Mouse (Mus musculus) inflammation-experienced regulatory T-cells, adult 6 months (primary cell): ENCODE results near the gene Baz1b. TPM values are rescaled to one million over a fixed set of nuclear protein-coding genes. Genes with fewer than 3 reads are reported as not detected.
"Not testable (repeated sequence)": the region's sequence is repeated elsewhere in the genome, so short reads cannot be mapped to it uniquely, and the experiment has no call there.

Experiments used
- ATAC-seq: one replicate; pipeline ENCODE4 v1.8.0; 2017
- polyA plus RNA-seq, 3 experiments: library from polyadenylated mRNA; unstranded; fragments of 100-300 nt; shearing (Covaris generic); gene quantifications; one replicate each; pipeline ENCODE4 v1.2.1; 2017

Baz1b gene
- polyA plus RNA-seq, 3 experiments from 2014 or later = 25.0 to 27.5 (median 26.0) TPM

DNA sequence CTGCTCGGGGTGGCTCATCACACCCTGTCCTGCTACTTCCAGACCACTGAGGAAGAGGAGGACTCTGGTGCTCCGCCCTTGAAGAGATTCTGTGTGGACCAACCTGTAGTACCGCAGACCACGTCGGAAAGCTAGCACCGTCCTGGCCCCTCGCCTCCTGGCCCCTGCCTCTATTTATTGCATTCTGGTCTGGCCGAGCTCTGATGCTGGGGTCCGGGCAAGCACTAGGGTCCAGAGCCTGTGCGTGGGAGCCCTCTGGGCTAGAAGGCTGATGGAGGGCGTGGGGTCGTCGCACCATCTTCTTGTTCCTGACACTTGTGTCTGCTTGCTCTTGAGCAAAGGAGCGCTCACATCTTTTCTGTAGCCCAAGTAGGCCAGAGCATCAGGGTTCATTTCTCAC lies 6.3 kb upstream of the Baz1b start:
- no peak for ATAC-seq

DNA sequence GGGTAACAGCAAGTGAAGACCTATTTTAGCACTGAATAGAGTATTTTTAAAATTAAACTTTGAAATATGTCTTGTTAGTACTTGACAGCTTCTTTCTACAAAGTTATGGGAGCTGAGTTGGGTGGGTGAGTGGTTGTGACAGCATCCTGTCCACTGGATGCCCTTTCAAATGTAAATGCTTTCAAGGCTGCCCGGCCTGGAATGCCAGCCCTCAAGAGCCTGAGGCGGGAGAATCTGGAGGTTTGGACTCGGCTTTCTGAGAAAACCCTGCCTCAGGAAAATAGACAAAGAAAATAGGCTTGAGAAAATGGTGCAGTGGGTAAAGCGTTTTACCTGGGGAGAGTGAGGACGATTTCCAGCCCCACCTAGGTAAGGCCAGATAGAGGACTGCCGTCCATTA lies 5.3 kb upstream of the Baz1b start:
- ATAC-seq = no peak

DNA sequence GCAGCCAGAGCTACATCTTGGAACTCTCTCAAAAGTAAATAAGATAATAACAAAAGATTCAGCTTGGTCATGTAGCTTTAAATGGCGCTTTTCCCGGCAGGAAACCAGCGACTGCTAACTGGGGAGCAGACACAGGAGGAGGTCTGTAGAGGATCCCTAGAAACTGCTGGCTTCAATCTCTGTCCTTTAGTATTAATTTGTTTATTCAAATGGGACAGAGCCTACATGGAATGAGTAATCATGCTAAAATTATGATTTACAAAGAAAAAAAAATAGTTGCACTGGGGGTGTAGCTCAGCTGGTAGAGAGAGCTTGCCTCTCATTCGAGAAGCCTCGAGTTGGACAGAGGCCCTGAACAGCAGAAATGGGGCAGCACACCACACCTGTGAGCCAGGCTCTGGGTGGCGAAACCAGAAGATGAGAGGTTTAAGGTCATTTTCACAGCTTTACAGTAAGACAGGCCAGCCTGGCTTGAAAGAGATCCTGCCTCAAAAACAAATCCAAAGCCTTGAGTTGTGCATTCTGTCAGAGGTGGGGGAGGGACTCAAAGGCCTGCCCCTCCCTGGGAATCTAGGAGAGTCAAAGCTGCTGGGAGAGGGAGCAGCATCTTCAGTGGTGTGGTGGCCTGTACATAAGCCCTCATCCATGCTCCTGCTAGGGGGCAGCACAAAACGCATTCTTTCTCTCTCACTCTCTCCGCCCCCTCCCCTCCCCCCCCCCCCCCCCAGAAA lies 3.8 kb upstream of the Baz1b start:
- no peak for ATAC-seq

DNA sequence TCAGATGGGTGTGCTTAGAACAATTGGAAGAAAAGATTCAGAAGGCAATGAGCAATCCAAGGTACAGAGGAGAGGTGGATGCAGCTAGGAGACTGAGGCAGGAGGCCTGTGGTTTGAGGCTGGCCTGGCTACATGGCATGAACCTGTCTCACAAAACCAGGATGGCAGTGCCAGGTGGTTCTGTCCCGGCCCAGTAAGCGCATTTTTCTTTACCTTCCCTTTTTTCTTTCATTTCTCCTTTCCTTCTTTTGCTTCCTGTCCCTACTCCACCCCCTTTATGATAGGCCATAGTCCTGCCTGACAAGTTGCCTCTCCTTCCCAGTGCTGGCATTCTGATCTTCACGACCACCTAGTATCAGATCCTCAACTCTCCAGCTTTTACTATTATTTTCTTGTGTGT lies 2.0 kb upstream of the Baz1b start:
- ATAC-seq = no peak

DNA sequence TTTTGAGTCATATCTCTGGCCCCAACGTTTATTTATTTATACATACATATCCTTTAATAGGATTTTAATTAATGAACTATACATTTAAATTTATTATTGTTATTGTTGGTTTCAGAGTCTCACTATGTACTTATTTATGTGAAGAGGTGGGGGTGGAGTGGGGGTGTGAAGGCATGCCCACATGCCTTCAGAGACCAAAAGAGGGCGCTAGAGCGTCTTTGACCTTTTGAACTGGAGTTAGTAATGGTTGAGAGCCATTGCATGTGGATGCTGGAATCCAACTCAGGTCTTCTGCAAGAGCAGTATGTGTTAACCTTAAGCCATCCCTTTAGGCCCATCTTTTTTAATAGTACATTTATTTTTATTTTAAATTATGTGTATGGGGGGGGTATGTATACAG lies 1.5 kb upstream of the Baz1b start:
- no peak for ATAC-seq

DNA sequence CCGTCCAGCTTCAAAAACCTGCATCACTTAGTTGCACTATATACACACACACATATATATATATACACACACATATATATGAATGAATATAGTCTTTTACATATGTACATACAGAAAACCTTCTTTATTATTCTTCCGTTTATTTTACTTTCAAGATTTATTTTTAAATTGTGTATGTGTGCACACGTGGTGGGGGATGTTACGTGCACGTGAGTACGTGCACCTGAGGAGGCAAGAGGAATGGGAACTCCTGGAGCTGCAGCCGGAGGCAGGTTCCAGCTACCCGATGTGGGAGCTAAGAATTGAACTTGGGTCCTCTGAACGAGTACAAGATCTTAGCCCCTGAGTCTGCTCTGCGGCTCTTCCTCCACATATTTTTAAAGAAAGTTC lies 838 bp upstream of the Baz1b start:
- peak; percentile 0 for ATAC-seq

DNA sequence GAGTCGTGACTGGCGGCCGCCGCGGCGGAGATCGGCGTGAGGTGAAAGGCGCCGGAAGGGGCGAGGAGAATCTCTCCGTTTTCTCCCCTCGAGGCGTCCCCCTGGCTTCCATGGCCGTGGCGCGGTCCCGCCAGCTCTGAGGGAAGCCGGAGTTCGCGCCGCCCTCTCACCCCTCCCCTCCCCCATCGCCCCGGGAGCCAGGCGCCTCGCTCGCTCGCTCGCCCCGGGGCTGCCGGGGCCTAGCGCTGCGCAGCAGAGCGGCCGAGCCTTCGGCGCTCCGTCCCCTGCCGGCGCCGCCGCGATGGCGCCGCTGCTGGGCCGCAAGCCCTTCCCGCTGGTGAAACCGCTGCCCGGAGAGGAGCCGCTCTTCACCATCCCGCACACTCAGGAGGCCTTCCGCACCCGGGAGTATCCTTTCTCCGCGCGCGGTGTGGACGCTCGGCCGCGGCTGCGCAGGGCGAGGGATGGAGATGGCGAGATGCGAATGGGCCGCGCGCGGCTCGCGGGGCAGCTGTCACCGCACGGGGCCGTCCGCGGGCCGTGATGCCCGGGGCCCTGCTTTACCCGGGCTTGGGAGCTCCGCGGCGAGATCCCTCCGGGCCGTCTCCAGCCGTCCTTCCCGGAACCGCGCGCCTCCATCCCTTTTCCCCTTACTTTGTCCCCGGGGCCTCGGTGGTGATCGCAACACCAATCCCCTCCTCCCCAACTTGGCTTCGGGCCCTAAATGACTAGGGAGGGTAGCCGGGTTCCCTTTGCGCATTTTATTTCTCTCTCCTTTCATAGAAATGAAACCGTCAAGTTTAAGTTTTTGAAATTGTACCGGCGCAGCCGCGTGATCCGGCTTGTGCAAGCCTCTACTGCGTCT lies 517 bp downstream of the Baz1b start:
- ATAC-seq = peak; percentile 25

DNA sequence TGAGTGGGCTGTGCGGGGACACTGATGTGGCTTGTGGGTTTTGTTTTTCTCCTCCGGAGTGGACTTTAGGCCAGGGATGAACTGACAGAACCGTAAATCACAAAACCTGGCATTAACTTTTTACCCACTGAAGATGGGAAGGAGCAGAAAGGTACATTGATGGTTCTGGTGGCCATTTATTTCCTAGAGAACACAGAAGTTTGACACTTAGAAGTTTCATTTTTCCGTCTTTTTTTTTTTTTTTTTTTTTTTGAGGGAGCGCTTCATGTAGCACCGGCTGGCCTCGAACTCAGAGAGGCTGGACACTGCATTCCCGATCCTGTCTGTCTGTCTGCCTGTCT lies 1.1 kb downstream of the Baz1b start:
- ATAC-seq = no peak

DNA sequence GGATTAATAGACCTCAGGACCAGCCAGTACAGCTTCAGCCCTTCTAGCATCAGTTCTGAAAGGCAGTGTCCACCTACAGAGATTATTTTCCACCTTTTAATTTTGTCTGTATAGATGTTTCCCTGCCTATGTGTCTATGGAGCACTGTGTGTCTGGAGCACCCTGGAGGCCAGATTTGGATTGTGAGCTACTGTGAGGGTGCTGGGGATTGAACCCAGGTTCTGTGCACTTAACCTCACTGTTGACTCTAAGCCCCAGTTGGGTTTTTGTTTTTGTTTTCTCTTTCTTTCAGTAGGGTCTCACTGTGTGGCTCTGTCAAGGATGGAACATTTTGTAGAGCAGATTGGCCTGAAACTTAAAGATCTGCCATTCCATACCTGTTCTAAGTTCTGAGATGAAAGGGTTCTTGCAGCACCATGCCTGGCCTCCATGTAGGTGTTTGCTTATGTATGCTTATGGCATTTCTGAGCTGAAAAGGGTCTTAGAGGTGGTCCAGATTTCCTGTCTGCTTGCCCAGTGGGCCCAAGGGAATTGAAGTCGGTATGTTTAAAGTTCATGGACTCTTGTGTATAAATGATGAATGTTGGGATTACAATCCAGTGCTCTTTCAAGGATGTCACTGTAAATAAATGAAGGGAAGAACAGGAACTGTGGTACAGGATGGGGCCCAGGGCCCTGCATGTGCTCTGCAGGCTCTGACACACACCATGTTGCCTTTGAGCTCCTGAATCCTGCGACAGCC lies 2.4 kb downstream of the Baz1b start:
- ATAC-seq = no peak

DNA sequence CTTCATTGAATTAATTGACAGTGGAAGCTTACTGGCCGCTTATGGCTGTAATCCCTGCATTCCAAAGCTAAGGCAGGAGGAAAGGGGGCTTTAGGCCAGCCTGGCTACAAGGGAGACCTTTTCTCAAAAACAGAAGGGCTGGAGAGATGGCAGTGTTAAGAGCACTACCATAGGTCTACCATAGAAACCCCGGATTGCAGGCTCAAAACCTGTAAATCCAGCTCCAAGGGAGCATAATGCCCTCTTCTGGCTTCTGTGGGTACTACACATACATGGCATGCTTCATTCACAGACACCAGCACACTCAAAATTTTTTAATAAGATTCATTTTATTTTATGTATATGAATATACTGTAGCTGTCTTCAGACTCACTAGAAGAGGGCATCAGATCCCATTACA lies 4.6 kb downstream of the Baz1b start:
- no peak for ATAC-seq

DNA sequence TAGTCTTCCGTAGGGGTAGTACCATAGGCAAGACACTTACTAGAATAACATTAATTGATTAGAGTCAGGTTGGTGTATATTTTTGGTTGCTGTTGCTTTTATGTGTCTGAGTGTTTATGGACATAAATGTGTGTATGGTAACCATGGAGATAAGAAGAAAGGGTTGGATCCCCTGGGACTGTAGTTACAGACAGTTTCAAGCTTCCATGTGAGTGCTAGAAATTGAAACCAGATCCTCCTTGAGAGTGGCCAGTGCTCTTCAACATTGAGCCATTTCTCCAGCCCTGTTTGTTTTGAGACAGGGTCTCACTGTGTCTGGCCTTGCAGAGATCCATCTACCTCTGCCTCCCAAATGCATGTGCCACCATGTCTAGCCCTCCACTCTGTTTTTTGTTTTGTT lies 5.4 kb downstream of the Baz1b start:
- ATAC-seq = no peak

DNA sequence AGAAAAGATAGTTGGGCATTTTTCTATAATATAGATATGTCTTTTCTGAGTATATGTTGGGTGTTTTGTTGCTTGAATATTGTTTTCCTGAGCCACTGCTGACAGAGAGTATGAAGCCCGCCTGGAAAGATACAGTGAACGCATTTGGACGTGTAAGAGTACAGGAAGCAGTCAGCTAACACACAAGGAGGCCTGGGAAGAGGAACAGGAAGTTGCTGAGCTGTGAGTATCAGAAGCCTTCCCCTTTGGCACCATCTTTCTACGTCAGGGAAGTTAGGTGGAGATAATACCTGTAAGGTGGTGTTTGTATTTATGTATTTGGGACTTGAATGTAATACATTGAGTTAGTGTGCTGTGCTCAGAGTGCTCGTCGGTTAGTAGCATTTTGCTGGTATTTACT lies 9.3 kb downstream of the Baz1b start:
- ATAC-seq = peak; percentile 53

DNA sequence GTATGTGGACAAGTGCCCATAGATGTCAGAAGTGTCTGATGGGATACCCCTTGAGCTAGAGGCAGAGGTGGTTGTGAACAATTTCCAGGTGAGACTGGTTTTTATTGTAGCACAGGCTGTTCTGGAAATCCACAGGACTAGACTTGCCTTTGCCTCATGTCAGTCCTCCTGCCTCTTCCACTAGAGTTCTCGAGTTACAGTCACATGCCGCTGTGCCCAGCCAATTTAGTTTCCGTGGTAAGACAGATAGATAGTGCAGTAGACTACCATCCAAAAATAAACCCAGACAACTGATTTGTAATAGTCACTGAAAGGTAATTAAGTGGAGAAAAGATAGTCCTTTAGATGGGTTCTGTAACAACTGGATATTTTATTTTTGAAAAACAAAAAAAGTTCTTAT lies 15.7 kb downstream of the Baz1b start:
- ATAC-seq = no peak

DNA sequence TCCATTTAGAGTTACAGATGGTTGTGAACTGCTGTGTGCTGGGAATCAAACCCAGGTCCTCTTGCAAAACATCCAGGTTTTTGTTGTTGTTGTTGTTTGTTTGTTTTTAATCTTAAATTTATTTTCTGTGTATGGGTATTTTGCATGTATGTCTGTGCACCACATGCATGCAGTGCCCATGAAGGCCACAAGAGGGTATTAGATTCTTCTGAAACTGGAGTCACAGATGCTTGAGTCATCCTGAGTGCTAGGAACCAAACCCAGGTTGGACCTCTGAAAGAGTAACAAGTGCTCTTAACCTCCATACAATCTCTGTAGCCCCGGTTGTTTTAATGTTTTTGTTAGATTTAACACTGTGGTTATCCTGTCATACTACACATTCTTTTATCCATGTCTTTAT lies 21.1 kb downstream of the Baz1b start:
- ATAC-seq = no peak

DNA sequence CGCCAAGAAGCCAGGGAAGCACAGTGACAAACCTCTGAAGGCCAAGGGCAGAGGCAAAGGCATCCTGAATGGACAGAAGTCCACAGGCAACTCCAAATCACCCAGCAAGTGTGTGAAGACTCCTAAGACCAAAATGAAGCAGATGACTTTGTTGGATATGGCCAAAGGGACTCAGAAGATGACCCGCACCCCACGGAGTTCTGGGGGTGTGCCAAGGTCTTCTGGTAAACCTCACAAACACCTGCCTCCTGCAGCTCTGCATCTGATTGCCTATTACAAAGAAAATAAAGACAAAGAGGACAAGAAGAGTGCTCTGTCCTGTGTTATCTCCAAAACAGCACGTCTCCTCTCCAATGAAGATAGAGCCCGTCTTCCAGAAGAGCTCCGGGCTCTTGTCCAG lies 29.8 kb downstream of the Baz1b start:
- ATAC-seq = no peak

DNA sequence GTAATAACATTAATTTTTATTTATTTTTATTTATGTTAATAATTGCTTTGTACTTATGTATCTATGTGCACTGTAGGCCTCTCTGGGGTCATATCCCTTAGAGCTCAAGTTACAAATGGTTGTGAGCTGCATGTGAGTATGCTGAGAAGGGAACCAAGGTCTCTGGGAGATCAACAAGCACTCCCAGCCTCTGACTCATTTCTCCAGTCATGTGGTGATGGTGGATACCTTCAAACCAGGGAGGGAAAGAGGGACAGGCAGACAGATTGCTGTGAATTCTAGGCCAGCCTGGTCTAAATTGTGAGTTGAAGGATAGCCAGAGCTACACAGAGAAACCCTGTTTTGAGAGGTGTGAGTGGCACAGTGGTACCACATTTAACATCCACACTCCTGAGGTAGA lies 33.9 kb downstream of the Baz1b start:
- no peak for ATAC-seq

DNA sequence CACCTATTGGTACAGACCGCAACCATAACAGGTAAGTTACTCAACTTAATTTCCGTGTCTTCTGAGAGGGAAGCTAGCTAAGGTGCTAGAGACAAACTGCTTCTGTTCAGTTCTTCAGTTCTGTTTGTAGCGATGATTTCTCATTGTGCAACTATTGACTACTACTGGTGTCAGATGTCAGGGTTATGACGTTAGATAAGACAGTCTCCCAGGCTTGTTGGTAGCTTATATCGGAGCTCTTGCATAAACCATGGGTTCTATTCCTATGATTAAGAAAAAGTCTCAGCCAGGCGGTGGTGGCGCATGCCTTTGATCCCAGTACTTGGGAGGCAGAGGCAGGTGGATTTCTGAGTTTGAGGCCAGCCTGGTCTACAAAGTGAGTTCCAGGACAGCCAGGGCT lies 35.0 kb downstream of the Baz1b start:
- ATAC-seq = no peak

DNA sequence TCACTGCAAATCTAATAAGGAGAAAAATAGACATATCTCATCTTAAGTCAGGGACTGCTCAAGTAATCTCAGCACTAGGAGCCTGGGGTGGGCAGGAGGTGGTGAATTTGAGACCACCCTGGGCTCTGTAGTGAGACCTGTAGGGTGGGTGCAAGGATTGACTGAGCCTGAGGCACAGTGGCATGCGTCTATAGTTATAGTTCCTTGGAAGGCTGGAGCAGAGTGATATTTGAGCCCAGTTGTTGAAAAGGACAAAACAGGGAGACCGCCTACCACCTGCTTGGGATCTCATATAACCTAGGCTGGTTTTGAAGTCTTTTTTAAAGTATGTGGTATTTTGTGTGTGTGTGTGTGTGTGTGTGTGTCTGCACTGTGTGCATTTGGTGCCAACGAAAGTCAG lies 37.1 kb downstream of the Baz1b start:
- ATAC-seq = no peak

DNA sequence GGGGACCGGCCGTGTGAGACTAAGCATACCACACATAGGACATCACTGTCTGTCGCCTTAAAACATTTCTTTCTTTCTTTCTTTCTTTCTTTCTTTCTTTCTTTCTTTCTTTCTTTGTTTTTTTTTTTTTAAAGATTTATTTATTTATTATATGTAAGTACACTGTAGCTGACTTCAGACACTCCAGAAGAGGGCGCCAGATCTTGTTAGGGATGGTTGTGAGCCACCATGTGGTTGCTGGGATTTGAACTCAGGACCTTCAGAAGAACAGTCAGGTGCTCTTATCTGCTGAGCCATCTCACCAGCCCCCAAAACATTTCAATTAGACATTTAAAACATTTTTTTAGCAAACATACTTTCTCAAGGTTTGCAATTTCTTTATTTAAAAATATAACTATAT lies 38.8 kb downstream of the Baz1b start:
- not testable (repeated sequence) for ATAC-seq

DNA sequence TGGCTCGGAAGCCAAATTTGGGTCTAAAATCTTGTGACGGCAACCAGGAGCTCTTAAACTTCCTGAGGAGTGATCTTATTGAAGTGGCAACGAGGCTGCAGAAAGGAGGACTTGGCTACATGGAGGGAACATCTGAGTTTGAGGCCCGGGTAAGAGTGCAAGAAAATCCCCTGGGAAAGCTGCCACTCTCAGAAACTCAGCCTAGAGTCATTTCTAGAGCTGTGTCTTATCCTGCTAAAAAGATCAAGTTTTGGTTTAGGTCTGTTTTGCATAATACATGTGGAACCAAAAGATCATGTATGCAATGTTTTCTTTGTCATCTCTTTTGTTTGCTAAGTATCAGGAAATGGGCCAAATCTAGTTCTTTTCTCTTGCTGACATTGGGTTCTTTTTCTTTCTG lies 43.1 kb downstream of the Baz1b start:
- ATAC-seq = no peak

DNA sequence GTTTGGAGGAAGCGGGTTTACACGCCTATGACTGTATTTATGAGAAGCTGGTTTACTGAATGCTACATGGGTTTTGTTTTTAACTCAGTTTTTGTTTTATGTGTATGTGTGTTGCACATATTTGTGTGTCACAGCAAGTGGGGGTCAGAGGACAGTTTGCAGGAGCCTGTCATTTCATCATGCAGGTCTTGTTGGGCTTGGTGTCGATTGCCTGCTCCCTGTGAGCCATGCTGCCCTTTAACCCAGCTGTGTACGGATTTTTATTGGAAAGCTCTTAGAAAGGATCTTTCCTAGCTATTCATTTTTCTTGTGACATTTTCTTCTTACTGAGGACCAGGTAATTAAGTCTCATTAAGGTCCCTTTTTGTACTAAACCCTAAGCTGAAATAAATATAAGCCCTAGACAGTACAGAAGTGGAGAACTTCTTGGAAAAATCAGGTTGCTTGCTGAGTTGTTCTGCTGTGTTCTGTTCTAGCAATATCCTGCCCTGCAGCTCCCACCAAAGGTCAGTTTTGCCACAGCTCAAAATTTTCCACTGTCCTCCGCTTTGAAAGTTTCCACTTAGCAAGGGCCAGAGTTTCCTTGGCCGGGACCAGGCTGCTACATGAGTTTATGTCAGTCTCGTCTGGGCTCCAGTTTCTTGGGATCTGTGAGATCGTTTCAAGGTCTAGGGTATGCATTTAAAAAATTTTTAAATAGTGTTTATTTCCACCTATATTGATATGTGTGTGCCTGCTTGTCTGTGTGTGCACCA lies 46.3 kb downstream of the Baz1b start:
- no peak for ATAC-seq

DNA sequence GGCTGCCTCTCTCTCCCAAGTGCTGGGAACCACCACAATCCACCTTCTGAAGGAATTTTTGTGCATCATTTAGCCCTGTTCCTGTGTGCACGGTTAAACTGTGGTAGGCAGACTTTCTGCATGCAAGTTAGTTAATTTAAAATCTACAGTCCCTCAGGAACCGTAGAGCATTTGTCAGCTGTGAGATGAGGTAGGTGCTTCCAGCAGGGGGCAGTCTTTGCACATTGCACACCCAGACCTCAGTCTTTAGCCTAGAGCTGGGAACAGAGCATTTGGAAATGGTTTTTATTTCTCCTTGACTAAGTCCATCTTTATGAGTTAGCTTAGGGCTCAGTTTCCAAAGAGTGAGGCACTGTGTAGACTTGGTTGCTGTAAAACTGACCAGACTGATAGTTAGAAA lies 49.5 kb downstream of the Baz1b start:
- no peak for ATAC-seq

DNA sequence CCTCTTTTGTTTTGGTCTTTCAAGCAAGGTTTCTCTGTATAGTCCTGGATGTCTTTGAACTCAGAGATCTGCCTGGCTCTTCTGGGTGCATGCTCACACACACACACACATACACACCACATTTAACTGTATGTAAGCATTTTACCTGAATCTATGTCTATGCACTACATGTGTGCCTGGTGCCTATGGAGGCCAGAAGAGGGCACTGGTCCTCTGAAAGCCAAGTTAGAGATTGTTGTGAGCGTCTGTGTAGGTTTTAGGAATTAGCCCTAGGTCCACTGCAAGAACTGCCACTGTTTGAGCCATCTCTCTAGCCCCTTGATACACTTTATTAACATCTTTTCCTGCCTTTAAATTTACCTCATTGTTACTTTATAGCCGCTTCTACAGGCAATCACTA lies 51.8 kb downstream of the Baz1b start:
- ATAC-seq = no peak
